Mouse (Mus musculus): ENCODE data around the gene Bmp2k. TPM values are rescaled to one million over a fixed set of nuclear protein-coding genes. Genes with fewer than 3 reads are reported as not detected.

Gene Bmp2k
- total RNA-seq (2021), result 10 to 100 TPM; 15.5 to 16.8 TPM
- long read RNA-seq, experiment 1, full-length matches to known transcripts, result 13 of 17 reads
- long read RNA-seq, experiment 1, partial matches to known transcripts, result 1 of 17 reads
- long read RNA-seq, experiment 1, other reads (novel, unspliced or antisense), result 3 of 17 reads
- long read RNA-seq, experiment 2, full-length matches to known transcripts, result 4 of 8 reads
- long read RNA-seq, experiment 2, partial matches to known transcripts, result 1 of 8 reads
- long read RNA-seq, experiment 2, other reads (novel, unspliced or antisense), result 3 of 8 reads

GRCm38 (mm10) chr5:96997310-96997801, at the start of gene Bmp2k:
TSS of gene Bmp2k (plus strand) at chr5:96997689.
- DNase-seq (ENCODE audit: low spot score in 2 of 2), result peak; percentile 77 to 86

DNA sequence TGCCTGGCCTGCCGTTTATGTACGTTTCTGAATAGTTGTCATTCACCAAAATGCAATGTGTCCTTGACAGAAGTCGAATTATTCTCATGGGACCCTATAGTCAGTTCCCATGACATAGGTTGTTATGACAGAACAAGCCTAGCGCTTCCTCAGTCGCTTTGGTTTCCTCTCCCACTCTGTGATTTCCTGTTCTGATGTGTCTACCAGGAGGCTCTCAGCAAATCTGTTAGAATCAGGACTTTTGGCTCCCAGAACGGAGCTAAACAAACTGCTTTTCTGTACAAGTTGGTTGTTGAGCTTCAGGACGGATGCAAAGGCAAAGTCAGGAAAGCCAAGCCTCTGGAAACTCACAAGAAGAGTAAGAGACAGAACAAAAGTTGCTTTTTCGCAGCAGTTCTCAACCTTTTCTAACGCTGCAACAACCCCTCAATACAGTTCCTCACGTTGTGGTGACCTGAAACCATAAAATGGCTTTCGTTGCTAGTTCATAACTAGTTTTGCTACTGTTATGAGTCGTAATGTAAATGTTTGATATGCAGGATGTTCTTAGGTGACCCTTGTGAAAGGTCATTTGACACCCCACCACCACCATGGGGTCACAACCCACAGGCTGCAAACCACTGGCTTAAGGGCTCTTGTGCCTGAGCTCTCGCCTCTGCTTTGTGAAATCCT, 48.5 kb upstream of the Bmp2k start:
- DNase-seq (ENCODE audit: low spot score in 2 of 2), result no peak

- DNase-seq (ENCODE audit: low spot score in 2 of 2), result no peak
These were observed 47.4 kb upstream of the Bmp2k start for GRCm38 (mm10) chr5:96949839-96950666.

GRCm38 (mm10) chr5:96950667-96951492, 46.6 kb upstream of the Bmp2k start:
- DNase-seq (ENCODE audit: low spot score in 2 of 2), result no peak

- no peak for DNase-seq (ENCODE audit: low spot score in 2 of 2)
These were observed 45.9 kb upstream of the Bmp2k start for GRCm38 (mm10) chr5:96951493-96952105.

- DNase-seq (ENCODE audit: low spot score in 2 of 2), result no peak
These were observed 43.4 kb upstream of the Bmp2k start for GRCm38 (mm10) chr5:96954040-96954439.

GRCm38 (mm10) chr5:96954466-96955027, 42.9 kb upstream of the Bmp2k start:
- DNase-seq (ENCODE audit: low spot score in 2 of 2), result no peak

- DNase-seq (ENCODE audit: low spot score in 2 of 2), result no peak
These were observed 40.6 kb upstream of the Bmp2k start for GRCm38 (mm10) chr5:96956926-96957325.

- no peak for DNase-seq (ENCODE audit: low spot score in 2 of 2)
These were observed 36.4 kb upstream of the Bmp2k start for GRCm38 (mm10) chr5:96961122-96961521.

DNA sequence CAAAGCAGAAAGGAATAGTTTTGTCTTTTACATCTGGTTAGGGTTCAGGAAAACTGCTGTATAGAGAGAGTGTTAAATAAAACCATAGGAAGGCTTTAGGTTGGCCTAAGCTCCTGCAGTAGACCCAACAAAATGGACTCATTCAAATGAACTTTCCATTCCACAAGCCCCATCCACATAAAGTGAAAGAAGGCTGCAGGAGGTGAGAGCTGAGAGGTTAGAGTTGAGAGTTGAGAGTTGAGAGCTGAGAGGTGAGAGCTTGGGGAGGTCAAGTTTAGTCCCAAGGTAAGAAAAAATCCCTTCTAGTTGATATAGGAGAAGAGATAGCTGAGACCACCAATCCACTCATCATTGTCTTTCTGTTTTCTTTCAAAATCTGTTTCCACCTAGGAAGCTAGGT, 35.6 kb upstream of the Bmp2k start:
- no peak for DNase-seq (ENCODE audit: low spot score in 2 of 2)

GRCm38 (mm10) chr5:96962252-96962933, 35.1 kb upstream of the Bmp2k start:
- no peak for DNase-seq (ENCODE audit: low spot score in 2 of 2)

- DNase-seq (ENCODE audit: low spot score in 2 of 2), result no peak
These were observed 34.6 kb upstream of the Bmp2k start for GRCm38 (mm10) chr5:96962934-96963301.

- DNase-seq (ENCODE audit: low spot score in 2 of 2), result no peak
These were observed 33.1 kb upstream of the Bmp2k start for GRCm38 (mm10) chr5:96964062-96965028.

GRCm38 (mm10) chr5:96965029-96965403, 32.5 kb upstream of the Bmp2k start:
- DNase-seq (ENCODE audit: low spot score in 2 of 2), result no peak

DNA sequence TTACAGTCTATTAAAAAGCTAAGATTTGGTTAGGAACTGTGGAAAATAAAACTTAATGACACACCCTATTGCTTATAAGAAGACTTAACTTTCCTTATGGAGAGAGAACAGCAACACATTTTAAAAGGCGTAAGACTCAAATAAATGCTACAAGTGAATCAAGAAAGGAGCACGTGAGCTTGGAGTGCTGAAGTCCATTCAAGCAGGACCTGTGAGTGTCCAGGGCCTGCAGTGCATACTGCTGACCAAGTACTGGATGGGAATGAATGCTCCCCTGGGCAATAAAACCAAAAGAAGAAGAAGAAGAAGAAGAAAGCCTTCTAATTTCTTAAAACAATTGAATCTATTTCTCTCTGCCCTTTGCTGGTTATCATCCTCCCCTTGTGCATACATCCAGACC, 32.0 kb upstream of the Bmp2k start:
- no peak for DNase-seq (ENCODE audit: low spot score in 2 of 2)

GRCm38 (mm10) chr5:96968628-96969027, 28.9 kb upstream of the Bmp2k start:
- no peak for DNase-seq (ENCODE audit: low spot score in 2 of 2)

GRCm38 (mm10) chr5:96969032-96969431, 28.5 kb upstream of the Bmp2k start:
- no peak for DNase-seq (ENCODE audit: low spot score in 2 of 2)

- no peak for DNase-seq (ENCODE audit: low spot score in 2 of 2)
These were observed 27.6 kb upstream of the Bmp2k start for GRCm38 (mm10) chr5:96969705-96970471.

All from gastrocnemius, postnatal 4 days (tissue).